Mouse (Mus musculus): ENCODE results near the gene Cntnap5b. TPM values are rescaled to one million over a fixed set of nuclear protein-coding genes. Genes with fewer than 3 reads are reported as not detected.
A peak's percentile ranks its signal among the peaks of the same experiment; 100 is the strongest.

Cntnap5b gene
- not detected in 2 replicates for polyA plus RNA-seq (2012; ENCODE audit: insufficient read depth, low replicate concordance)

DNA sequence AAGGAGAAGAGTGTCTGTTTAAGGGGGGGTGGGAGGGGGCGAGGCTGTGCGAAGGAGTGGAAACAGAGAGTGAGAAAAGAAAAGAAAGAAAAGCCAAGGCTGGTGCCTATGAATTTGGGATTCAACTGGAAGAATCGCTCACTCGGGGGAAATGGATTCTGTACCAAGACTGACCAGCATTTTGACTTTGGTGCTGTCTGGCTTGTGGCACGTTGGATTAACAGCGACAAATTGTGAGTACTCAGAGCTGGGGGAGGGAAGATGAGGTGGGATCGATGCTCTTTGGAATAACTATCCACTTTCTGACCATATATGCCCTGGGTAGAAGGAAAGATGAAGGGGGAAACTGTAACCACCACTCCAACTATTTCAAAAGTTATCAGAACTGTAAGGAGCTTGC lies at the start of gene Cntnap5b:
Gene Cntnap5b, plus strand, starts transcription at position 152 of the 400 bp plus-strand sequence.
- H3K4me1 ChIP-seq, result no peaks in the 10 kb centered on the region
- TF ChIP-seq FLI1 (IDR thresholded peaks at IDR 0.05; ENCODE audit: low read length) (no peak), GATA1 (IDR thresholded peaks at IDR 0.05; ENCODE audit: borderline replicate concordance, low read length) (no peak)
- no peaks in the 10 kb centered on the region for H3K36me3 ChIP-seq (replicated peaks; ENCODE audit: low read length)
- H3K27me3 ChIP-seq (replicated peaks), result no peaks in the 10 kb centered on the region
- no peaks in the 10 kb centered on the region for H3K9me3 ChIP-seq
- H3K4me3 ChIP-seq (replicated peaks), result peak within 1 kb of the TSS; percentile 21

DNA sequence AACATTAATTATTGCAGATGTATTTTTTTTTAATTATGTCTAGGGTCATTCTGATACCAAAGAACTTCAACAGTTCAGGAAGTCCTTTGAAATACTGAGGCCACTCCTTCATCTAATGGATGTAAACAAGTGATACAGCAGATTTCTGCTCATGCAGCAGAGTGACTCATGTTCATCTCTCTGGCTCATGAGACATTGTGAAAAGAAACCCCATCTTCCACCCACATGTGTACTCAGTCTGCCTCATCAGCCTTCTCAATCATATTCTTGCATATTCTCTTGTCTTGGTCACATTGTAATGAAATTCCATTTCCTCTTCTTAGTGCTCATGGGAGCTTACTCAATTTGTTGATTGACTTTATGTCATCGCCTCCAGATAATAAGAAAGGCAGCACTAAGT lies 12.6 kb upstream of the Cntnap5b start:
- Histone ChIP-seq H3K4me3 (replicated peaks) (no peak overlapping the region), H3K4me1 (no peaks in the 10 kb centered on the region), H3K27me3 (replicated peaks) (no peaks in the 10 kb centered on the region), H3K36me3 (replicated peaks; ENCODE audit: low read length) (no peaks in the 10 kb centered on the region), H3K9me3 (no peaks in the 10 kb centered on the region)
- TF ChIP-seq GATA1 (IDR thresholded peaks at IDR 0.05; ENCODE audit: borderline replicate concordance, low read length) (no peak), FLI1 (IDR thresholded peaks at IDR 0.05; ENCODE audit: low read length) (no peak)

DNA sequence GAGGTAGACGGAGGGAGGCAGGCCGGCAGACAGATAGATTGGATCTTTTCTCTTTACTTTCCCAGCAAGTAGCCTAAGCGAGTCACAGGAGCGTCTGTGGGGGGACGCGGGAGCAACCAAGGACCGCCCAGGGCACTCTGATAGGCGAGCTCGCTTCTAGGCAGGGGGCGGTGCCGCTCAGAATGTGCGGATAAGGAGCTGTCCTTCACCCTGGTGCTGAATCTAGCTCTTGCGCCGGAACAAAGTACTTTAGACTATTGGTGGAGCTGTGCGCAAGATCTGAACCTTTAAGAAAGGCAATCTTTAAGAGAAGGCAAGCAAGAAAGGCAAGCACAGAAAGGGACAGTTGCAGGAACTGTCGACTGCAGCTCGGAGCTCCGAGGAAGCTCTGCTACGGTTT lies 382 bp upstream of the Cntnap5b start:
- TF ChIP-seq FLI1 (IDR thresholded peaks at IDR 0.05; ENCODE audit: low read length), result no peak
- peak overlapping the region; percentile 21 for H3K4me3 ChIP-seq (replicated peaks)
- H3K4me1 ChIP-seq, result no peaks in the 10 kb centered on the region
- H3K27me3 ChIP-seq (replicated peaks), result no peaks in the 10 kb centered on the region
- H3K9me3 ChIP-seq, result no peaks in the 10 kb centered on the region
- H3K36me3 ChIP-seq (replicated peaks; ENCODE audit: low read length), result no peaks in the 10 kb centered on the region

DNA sequence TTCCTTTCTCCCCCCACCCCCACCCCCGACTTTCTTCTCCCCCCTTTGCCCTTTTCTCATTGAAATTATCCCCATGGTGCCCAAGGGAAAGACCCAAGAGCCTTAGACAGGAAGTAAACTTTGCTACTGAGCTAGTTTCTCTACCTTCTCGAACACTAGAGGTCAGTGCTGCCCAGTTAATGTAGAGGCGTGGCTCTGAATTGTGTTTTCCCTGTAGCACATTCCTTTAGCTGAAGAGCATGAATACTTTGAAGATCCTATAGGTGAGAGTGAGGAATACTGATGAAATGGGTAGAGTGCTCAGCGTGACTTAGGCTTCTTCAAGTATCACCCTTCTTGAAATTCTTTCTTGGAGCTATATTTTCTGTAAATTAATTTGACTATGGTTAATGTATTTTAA lies 1.6 kb downstream of the Cntnap5b start:
- Histone ChIP-seq H3K4me1 (no peaks in the 10 kb centered on the region), H3K36me3 (replicated peaks; ENCODE audit: low read length) (no peaks in the 10 kb centered on the region), H3K27me3 (replicated peaks) (no peaks in the 10 kb centered on the region), H3K9me3 (no peaks in the 10 kb centered on the region), H3K4me3 (replicated peaks) (no peak overlapping the region)
- TF ChIP-seq GATA1 (IDR thresholded peaks at IDR 0.05; ENCODE audit: borderline replicate concordance, low read length) (no peak), FLI1 (IDR thresholded peaks at IDR 0.05; ENCODE audit: low read length) (no peak)

DNA sequence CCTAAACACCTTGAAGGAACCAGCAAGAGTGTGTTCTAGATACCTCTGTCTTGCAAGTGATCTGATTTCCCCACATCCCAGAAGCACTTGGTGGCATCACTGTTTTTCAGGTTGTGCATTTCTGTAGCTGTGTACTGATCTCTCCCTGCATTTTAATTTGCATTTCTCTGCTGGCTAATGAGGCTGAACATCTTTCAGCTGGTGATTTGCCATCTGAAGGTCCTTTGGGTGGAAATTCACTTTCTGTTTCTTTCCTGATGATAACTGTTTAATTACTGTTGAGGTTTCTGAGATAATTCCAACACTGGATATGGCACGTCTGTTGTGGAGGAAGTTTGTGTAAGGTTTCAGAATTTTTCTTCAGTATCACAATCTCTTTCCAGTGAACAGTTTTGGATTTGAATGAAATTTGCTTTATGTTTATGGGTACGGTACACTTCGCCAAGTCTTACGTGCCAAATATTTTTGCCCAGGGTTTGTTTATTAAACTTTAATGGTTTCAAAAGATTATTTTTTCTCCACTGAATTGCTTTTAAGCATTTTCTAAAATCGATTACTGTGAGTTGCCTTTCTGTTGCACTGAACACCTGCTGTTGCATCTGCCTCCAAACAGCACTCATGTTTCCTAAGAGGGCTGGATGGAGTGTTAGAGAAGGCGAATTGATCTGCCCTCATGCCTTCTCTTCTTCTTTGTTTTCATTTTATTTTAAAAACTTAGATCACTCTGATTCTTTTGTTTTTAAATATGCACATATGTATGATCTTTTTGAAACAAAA lies 41.0 kb downstream of the Cntnap5b start:
- Histone ChIP-seq H3K4me3 (replicated peaks) (no peak overlapping the region), H3K9me3 (no peaks in the 10 kb centered on the region), H3K36me3 (replicated peaks; ENCODE audit: low read length) (no peaks in the 10 kb centered on the region), H3K4me1 (no peaks in the 10 kb centered on the region), H3K27me3 (replicated peaks) (no peaks in the 10 kb centered on the region)
- TF ChIP-seq FLI1 (IDR thresholded peaks at IDR 0.05; ENCODE audit: low read length) (no peak), GATA1 (IDR thresholded peaks at IDR 0.05; ENCODE audit: borderline replicate concordance, low read length) (no peak)

DNA sequence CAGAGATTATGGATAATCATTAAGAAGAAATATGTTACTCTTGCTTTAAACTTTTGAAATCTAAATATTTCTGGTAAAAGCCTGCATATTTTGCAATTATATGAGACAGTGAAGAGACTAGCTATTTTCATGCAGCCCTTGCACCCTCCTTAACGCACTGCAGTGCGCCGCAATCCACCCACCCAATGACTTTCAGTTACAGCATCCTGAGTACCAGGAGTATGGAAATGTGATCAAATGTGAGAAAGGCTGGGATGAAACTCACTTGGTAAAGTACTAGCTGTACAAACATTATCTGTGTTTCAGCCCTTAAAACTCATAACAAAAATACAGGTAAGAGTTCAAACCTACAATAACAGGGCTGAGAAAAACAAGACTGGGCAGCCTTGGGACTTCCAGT lies 99.8 kb downstream of the Cntnap5b start:
- H3K27me3 ChIP-seq (replicated peaks), result no peaks in the 10 kb centered on the region
- no peak for TF ChIP-seq FLI1 (IDR thresholded peaks at IDR 0.05; ENCODE audit: low read length)
- H3K4me1 ChIP-seq, result no peaks in the 10 kb centered on the region
- H3K36me3 ChIP-seq (replicated peaks; ENCODE audit: low read length), result no peaks in the 10 kb centered on the region
- H3K9me3 ChIP-seq, result no peaks in the 10 kb centered on the region
- no peak overlapping the region for H3K4me3 ChIP-seq (replicated peaks)

- Histone ChIP-seq H3K4me1 (no peaks in the 10 kb centered on the region), H3K27me3 (replicated peaks) (no peaks in the 10 kb centered on the region), H3K36me3 (replicated peaks; ENCODE audit: low read length) (no peaks in the 10 kb centered on the region), H3K9me3 (no peaks in the 10 kb centered on the region), H3K4me3 (replicated peaks) (no peak overlapping the region)
- TF ChIP-seq FLI1 (IDR thresholded peaks at IDR 0.05; ENCODE audit: low read length) (no peak), GATA1 (IDR thresholded peaks at IDR 0.05; ENCODE audit: borderline replicate concordance, low read length) (no peak)
Measured at GRCm38 (mm10) chr1:99907774-99908173, 135.2 kb downstream of the Cntnap5b start.

- Histone ChIP-seq H3K9me3 (peaks cover 3% of the 10 kb centered on the region; the same call in 1 of the 2 replicates), H3K4me3 (replicated peaks) (no peak overlapping the region), H3K27me3 (replicated peaks) (no peaks in the 10 kb centered on the region), H3K4me1 (no peaks in the 10 kb centered on the region), H3K36me3 (replicated peaks; ENCODE audit: low read length) (no peaks in the 10 kb centered on the region)
- TF ChIP-seq GATA1 (IDR thresholded peaks at IDR 0.05; ENCODE audit: borderline replicate concordance, low read length) (no peak), FLI1 (IDR thresholded peaks at IDR 0.05; ENCODE audit: low read length) (no peak)
Measured at GRCm38 (mm10) chr1:99943515-99943914, 170.9 kb downstream of the Cntnap5b start.

DNA sequence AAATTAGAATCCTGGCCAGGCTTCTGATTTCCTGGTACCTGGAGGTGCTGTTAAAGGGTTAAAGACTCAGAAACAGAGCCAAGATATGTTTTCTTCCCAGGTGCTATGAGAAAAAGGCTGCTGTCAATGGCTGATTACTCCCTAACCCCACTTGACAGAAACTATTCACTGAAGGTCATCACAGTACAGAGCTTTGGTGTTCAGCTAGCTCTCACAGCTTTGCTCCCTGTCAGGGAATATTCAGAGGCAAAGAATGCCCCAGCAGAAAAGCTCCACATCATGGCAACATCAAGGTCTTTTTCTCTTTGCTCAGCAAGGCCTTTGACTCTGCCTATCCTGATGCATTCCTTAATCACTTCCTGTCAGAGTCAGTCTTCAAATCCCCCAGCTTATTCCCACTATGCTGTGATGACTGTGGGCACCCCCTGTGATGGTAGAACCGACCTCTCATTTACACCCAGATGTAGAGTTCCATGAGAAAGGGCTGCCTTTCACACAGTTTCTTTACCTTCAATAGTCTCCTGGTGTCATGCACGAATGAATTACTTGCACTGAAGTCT lies 186.9 kb downstream of the Cntnap5b start:
- peaks cover 5% of the 10 kb centered on the region; the same call in 1 of the 2 replicates for H3K4me1 ChIP-seq
- no peaks in the 10 kb centered on the region for H3K9me3 ChIP-seq
- TF ChIP-seq FLI1 (IDR thresholded peaks at IDR 0.05; ENCODE audit: low read length) (no peak), GATA1 (IDR thresholded peaks at IDR 0.05; ENCODE audit: borderline replicate concordance, low read length) (no peak)
- no peaks in the 10 kb centered on the region for H3K36me3 ChIP-seq (replicated peaks; ENCODE audit: low read length)
- H3K4me3 ChIP-seq (replicated peaks), result no peak overlapping the region
- no peaks in the 10 kb centered on the region for H3K27me3 ChIP-seq (replicated peaks)

GRCm38 (mm10) chr1:99967300-99968089 lies 194.9 kb downstream of the Cntnap5b start:
- Histone ChIP-seq H3K27me3 (replicated peaks) (no peaks in the 10 kb centered on the region), H3K36me3 (replicated peaks; ENCODE audit: low read length) (no peaks in the 10 kb centered on the region), H3K4me3 (replicated peaks) (no peak overlapping the region), H3K9me3 (no peaks in the 10 kb centered on the region), H3K4me1 (no peaks in the 10 kb centered on the region)
- no peak for TF ChIP-seq FLI1 (IDR thresholded peaks at IDR 0.05; ENCODE audit: low read length)
- no peak for TF ChIP-seq GATA1 (IDR thresholded peaks at IDR 0.05; ENCODE audit: borderline replicate concordance, low read length)
